Mouse (Mus musculus) stomach, postnatal 0 days (tissue): ENCODE measurements at regions not wholly inside any gene's neighbourhood (a gene's known extent, or its start where the extent isn't known, plus 50 kb on each side); places are given as distances from the start of the nearest gene placed in this dataset.
A peak's percentile ranks its signal among the peaks of the same experiment; 100 is the strongest.

Experiments
- ATAC-seq: fragments of 200-750 bp; cut with Nextera tagmentation; 2 replicates; pipeline ENCODE4 v1.8.0; 2017; ENCODE audit not compliant: low FRiP score, low TSS enrichment
- DNase-seq: peaks from one replicate; pipeline ENCODE4 v3.0.0-alpha.2; 2016; ENCODE audit warnings: low spot score
- H3K27ac ChIP-seq: fragments of 300-500 bp; sonication (generic); replicated peaks from 2 replicates; pipeline ENCODE4 v1.5.1; 2014; ENCODE audit warnings: mild to moderate bottlenecking, control low read depth
- H3K27me3 ChIP-seq: fragments of 300-500 bp; sonication (generic); 2 replicates; pipeline ENCODE4 v1.6.1; 2014; ENCODE audit warnings: low read length; ENCODE audit not compliant: control insufficient read depth, insufficient read depth
- H3K36me3 ChIP-seq: fragments of 300-500 bp; sonication (generic); 2 replicates; pipeline ENCODE4 v1.6.1; 2014; ENCODE audit warnings: low read length, mixed read lengths; ENCODE audit not compliant: control insufficient read depth, insufficient read depth
- H3K4me1 ChIP-seq: fragments of 300-500 bp; sonication (generic); replicated peaks from 2 replicates; pipeline ENCODE4 v1.6.1; 2014; ENCODE audit warnings: antibody characterized with exemption; ENCODE audit not compliant: control insufficient read depth, insufficient read depth
- H3K4me2 ChIP-seq: fragments of 300-500 bp; sonication (generic); replicated peaks from 2 replicates; pipeline ENCODE4 v1.6.1; 2014; ENCODE audit warnings: low read depth, mild to moderate bottlenecking, control low read depth, moderate library complexity
- H3K4me3 ChIP-seq: fragments of 300-500 bp; sonication (generic); 2 replicates; pipeline ENCODE4 v1.5.1; 2014; ENCODE audit warnings: low read depth, low read length, control low read depth
- H3K9ac ChIP-seq: fragments of 300-500 bp; sonication (generic); 2 replicates; pipeline ENCODE4 v1.6.1; 2014; ENCODE audit warnings: mild to moderate bottlenecking, low read length, control low read depth, mixed read lengths
- H3K9me3 ChIP-seq: fragments of 300-500 bp; sonication (generic); 2 replicates; pipeline ENCODE4 v1.6.1; 2016; ENCODE audit warnings: low read length; ENCODE audit not compliant: control insufficient read depth
- CTCF ChIP-seq: IDR thresholded peaks from 2 replicates; pipeline ENCODE4 v1.5.1; 2016; ENCODE audit warnings: antibody characterized with exemption, low read depth, mild to moderate bottlenecking, moderate library complexity
- EP300 ChIP-seq: optimal IDR thresholded peaks from 2 replicates; pipeline ENCODE3; 2016; ENCODE audit warnings: antibody characterized with exemption
- WGBS: fragments of 180-500 bp; shearing (Covaris S2); extraction: QIAGEN DNeasy Blood & Tissue Kit; methylation state at CpG from one replicate; pipeline ENCODE4 v1.1.7; 2014; 5-methylcytosine and 5-hydroxymethylcytosine counted together

DNA sequence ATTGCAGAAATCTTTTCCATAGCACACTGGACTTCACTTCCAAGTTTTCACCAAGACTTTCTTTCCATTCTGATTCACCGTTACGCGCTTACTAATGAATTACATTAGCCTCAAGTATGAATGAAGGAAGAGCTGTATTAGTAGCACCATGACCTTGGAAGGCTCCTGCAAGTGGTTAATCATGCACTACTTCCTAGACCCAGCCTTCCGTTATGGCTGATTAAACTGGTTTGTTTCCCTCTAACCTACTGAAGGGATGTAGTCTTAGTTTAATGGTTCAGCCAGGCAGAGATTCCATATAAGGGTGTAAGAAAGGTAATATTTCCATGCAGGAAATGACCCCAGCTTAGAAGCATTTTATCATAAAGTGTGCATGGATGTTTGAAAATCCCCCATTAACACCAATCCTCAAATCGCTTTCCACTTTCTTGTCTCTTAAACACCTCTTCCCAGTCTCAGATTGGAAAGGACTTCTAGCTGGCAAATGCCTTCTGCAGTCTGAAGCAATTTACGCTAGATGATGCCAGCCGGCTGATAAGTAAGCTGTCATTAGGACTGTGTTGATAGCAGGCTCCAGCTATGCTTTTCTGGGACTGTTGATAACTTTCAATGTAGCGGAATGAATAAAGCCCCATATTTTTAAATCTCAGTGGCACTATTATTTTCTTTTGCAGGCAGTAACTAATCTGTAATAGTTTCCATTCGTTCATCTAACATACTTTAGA, 215.6 kb upstream of the Bmp2 start:
- TF ChIP-seq CTCF (no peak), EP300 (no peak)
- DNase-seq = no peak

DNA sequence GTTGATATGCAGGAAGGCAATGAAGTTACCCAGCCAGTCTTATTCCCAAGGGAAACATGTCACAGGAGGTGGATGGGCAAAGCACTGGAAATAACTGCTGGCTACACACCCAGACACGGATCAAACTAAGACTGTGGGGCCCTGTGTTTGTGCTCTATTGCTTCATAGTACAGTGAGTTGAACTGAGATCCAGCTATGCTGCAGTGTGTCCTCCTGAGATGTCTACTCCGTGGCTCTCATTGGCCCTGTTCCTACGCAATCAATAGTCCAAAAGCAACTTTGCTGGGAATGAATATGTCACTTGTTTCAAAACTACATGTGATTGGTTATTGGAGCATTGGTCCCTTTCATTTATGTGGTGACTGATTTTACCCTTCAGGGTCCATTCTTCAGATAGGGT, 213.8 kb upstream of the Bmp2 start:
- H3K36me3 ChIP-seq = no peaks in the 10 kb centered on the region
- no peak overlapping the region for H3K4me3 ChIP-seq
- H3K9me3 ChIP-seq = no peaks in the 10 kb centered on the region
- TF ChIP-seq EP300 (no peak), CTCF (no peak)
- H3K4me2 ChIP-seq = no peak overlapping the region
- H3K27me3 ChIP-seq = no peaks in the 10 kb centered on the region
- H3K4me1 ChIP-seq = no peaks in the 10 kb centered on the region
- no peak overlapping the region for H3K9ac ChIP-seq
- ATAC-seq (no peak), DNase-seq (no peak)
- H3K27ac ChIP-seq = no peak overlapping the region
- WGBS = 73% methylated on average over 3 of the region's 3 CpGs

More for the DNA sequence above, 215.6 kb upstream of the Bmp2 start:
- H3K27ac ChIP-seq = no peak overlapping the region
- H3K9me3 ChIP-seq = no peaks in the 10 kb centered on the region
- H3K4me3 ChIP-seq = no peak overlapping the region
- no peaks in the 10 kb centered on the region for H3K4me1 ChIP-seq
- H3K36me3 ChIP-seq = no peaks in the 10 kb centered on the region
- 77% methylated on average over 9 of the region's 9 CpGs for WGBS
- no peak overlapping the region for H3K4me2 ChIP-seq
- no peak overlapping the region for H3K9ac ChIP-seq
- ATAC-seq = no peak
- no peaks in the 10 kb centered on the region for H3K27me3 ChIP-seq

DNA sequence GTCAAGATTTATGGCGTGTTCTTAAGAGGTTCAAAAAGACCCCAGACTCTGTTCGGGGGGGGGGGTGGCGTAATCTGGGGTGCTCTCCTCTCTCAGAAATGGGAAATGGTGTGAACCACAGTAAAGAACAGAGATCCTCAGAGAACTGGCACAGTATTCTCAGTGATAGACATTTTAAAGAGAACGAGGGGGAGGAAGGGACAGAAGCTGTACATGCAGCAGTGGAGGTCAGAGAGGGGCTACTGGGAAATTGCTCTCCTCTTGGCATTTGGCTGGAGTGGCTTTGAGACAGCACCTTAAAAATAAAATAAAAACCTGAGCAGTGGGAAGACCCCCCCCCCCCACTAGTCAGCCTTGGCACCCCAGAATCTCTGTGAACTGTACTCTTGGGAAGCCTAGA, 210.6 kb upstream of the Bmp2 start:
- WGBS = 79% methylated on average over 4 of the region's 4 CpGs
- no peak overlapping the region for H3K4me3 ChIP-seq
- no peaks in the 10 kb centered on the region for H3K9me3 ChIP-seq
- H3K4me1 ChIP-seq = no peaks in the 10 kb centered on the region
- H3K27ac ChIP-seq = no peak overlapping the region
- H3K9ac ChIP-seq = no peak overlapping the region
- no peaks in the 10 kb centered on the region for H3K36me3 ChIP-seq
- H3K4me2 ChIP-seq = no peak overlapping the region
- DNase-seq (no peak), ATAC-seq (no peak)
- TF ChIP-seq EP300 = no peak
- TF ChIP-seq CTCF = no peak
- no peaks in the 10 kb centered on the region for H3K27me3 ChIP-seq

DNA sequence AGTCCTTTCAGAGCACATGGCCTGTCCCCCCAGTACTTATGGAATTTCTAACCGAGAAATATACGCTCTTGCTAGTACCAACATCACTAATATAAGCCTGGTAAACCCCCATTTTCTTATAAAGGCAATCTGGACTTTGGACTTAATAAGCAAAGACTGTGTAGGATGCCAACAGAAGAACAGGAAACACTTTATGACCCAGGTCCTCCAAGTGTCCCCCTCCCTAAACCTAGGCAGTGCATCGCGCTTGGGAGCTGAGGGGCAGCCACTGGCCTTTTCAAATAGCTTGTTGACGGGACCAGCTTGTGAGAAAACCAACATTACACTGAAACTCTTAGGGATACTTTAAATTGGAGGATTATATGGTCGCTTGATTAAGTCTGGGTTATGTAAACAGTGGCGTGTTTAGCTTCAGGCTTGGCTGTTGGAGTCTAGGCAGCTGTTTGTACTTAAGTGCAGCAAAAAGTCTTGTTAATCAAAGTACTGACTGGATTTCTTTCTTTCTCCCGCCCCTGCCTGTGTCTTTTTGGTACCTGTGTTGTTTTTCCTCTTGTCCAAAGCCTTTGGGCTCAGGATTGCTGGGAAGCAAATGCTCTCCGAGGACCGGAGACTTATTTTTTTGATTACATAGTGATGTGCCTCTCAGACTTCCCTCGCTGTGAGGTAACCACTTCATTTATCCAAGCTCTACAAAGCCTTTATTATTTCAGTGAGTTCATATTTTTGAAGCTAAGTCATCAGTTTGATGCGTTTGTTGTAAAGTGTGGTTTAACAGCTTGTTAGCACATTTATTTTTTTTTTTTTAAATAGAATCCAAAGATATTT, 205.8 kb upstream of the Bmp2 start:
- Histone ChIP-seq H3K4me3 (no peak overlapping the region), H3K27me3 (no peaks in the 10 kb centered on the region), H3K4me2 (peak overlapping the region; percentile 19; the same call in 1 of the 2 replicates), H3K27ac (peak overlapping the region; percentile 50; the same call in 1 of the 2 replicates), H3K36me3 (no peaks in the 10 kb centered on the region), H3K4me1 (peaks cover 5% of the 10 kb centered on the region; the same call in 1 of the 2 replicates), H3K9me3 (no peaks in the 10 kb centered on the region), H3K9ac (no peak overlapping the region)
- peak; percentile 77 for ATAC-seq
- TF ChIP-seq CTCF (no peak), EP300 (no peak)
- peak; percentile 34 for DNase-seq
- WGBS = 22% methylated on average over 12 of the region's 12 CpGs

DNA sequence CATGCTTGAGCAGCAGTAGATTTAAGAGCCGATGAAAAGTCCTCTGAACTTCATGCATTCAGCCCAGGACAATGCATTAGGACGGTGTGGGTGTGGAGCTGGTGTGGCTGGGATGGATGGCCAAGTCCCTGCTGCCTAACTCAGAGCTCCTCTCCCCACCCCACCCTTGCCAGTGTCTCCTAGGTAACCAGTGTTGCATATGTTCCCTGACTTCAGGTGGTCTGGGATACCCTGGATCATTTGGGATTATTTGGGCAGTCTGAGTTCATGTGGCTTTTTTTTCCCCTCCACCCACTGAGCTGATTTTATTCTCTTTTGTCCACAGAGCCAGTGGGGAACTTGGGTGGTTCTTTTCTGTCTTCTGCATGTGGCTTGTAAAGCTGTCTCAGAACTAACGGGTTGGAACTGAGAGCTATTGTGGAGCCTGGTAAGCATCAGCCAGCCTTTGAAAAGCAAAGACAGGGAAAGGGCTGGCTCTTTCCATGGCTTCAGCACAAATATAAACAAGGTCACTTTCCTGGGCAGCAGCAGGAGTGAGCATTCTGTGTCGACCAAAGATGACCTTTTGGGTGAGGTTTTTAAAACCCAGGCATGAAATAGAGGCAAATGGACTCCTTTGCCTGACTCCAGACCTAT, 205.1 kb upstream of the Bmp2 start:
- Histone ChIP-seq H3K4me1 (peaks cover 5% of the 10 kb centered on the region; the same call in 1 of the 2 replicates), H3K4me3 (no peak overlapping the region), H3K27me3 (no peaks in the 10 kb centered on the region), H3K36me3 (no peaks in the 10 kb centered on the region), H3K9me3 (no peaks in the 10 kb centered on the region), H3K4me2 (no peak overlapping the region; the same call in 1 of the 2 replicates), H3K27ac (peak overlapping the region; percentile 46; the same call in 1 of the 2 replicates), H3K9ac (no peak overlapping the region)
- TF ChIP-seq EP300 = no peak
- TF ChIP-seq CTCF = no peak
- WGBS = 23% methylated on average over 4 of the region's 4 CpGs
- DNase-seq (no peak), ATAC-seq (peak; percentile 49; the same call in 1 of the 2 replicates)
